Mouse (Mus musculus): Measurements from ENCODE around the gene Sirpb1a. TPM values are rescaled to one million over a fixed set of nuclear protein-coding genes. Genes with fewer than 3 reads are reported as not detected.

Gene Sirpb1a
- 0.46 TPM in 1 of 2 replicates, not detected in the other for polyA plus RNA-seq (2012; rRNA removed)

GRCm38 (mm10) chr3:15426447-15426846 is at the start of gene Sirpb1a:
Sirpb1a (minus strand) TSS chr3:15426520.

GRCm38 (mm10) chr3:15332063-15332462 is 94.3 kb downstream of the Sirpb1a start, which contains the start of gene Gm9733:
Gm9733 (minus strand) TSS chr3:15332302.

Other genes with a start within 250 kb of the Sirpb1a start
- not detected in 2 replicates for gene Gm9733, start 94.2 kb downstream of the Sirpb1a start, polyA plus RNA-seq (2012; rRNA removed)
- 0.23 TPM in 1 of 2 replicates, not detected in the other for gene Sirpb1b, start 148.5 kb upstream of the Sirpb1a start, polyA plus RNA-seq (2012; rRNA removed)